Mouse (Mus musculus) ES-E14 (cell line): Measurements from ENCODE around the gene Adss. TPM values are rescaled to one million over a fixed set of nuclear protein-coding genes. Genes with fewer than 3 reads are reported as not detected.

Experiments
- DNase-seq: peaks from one replicate; pipeline ENCODE4 v3.0.0-alpha.2; 2013; ENCODE audit warnings: low read depth, low spot score
- H3K27ac ChIP-seq: 2 replicates; pipeline ENCODE4 v1.5.1; 2012; ENCODE audit warnings: low read depth, mild to moderate bottlenecking, low read length, moderate library complexity, mixed read lengths; ENCODE audit not compliant: poor library complexity, insufficient read depth, severe bottlenecking
- H3K36me3 ChIP-seq: 2 replicates; pipeline ENCODE4 v1.6.1; 2012; ENCODE audit warnings: mild to moderate bottlenecking, low read length, moderate library complexity, mixed read lengths; ENCODE audit not compliant: control insufficient read depth, poor library complexity, insufficient read depth, severe bottlenecking
- H3K4me1 ChIP-seq, 2 experiments: fragments of 150-350 bp in 1 of 2; sonication (generic) in 1 of 2; 2 replicates each; pipeline ENCODE4 v1.6.1; 2012; ENCODE audit warnings: low read length in 2 of 2, mild to moderate bottlenecking in 1 of 2, mixed read lengths in 1 of 2; ENCODE audit not compliant: control insufficient read depth in 2 of 2, insufficient read depth in 2 of 2, poor library complexity in 1 of 2
- H3K4me3 ChIP-seq, 2 experiments: fragments of 150-350 bp in 1 of 2; sonication (generic) in 1 of 2; 2 replicates each; pipeline ENCODE4 v1.5.1; 2012; ENCODE audit warnings: low read length in 2 of 2, low read depth in 1 of 2, mild to moderate bottlenecking in 1 of 2, mixed read lengths in 1 of 2; ENCODE audit not compliant: insufficient read depth in 1 of 2, poor library complexity in 1 of 2, severe bottlenecking in 1 of 2
- H3K9ac ChIP-seq: 2 replicates; pipeline ENCODE4 v1.6.1; 2012; ENCODE audit warnings: low read depth, mild to moderate bottlenecking, low read length, mixed read lengths; ENCODE audit not compliant: poor library complexity, insufficient read depth, severe bottlenecking
- H3K9me3 ChIP-seq: fragments of 150-350 bp; sonication (generic); 2 replicates; pipeline ENCODE4 v1.6.1; 2012; ENCODE audit warnings: low read depth, mild to moderate bottlenecking, low read length; ENCODE audit not compliant: control insufficient read depth, insufficient read depth
- CHD2 ChIP-seq: IDR thresholded peaks from 2 replicates; pipeline ENCODE4 v1.6.1; 2014; ENCODE audit warnings: mild to moderate bottlenecking, low read depth, low read length, inconsistent platforms
- HCFC1 ChIP-seq: IDR thresholded peaks from 2 replicates; pipeline ENCODE4 v1.6.1; 2012; ENCODE audit warnings: low read length, inconsistent platforms, borderline replicate concordance; ENCODE audit not compliant: insufficient read depth
- MAFK ChIP-seq: IDR thresholded peaks from 2 replicates; pipeline ENCODE4 v1.6.1; 2014; ENCODE audit warnings: mild to moderate bottlenecking, low read depth, low read length, inconsistent platforms; ENCODE audit not compliant: insufficient read depth
- ZC3H11A ChIP-seq: IDR thresholded peaks from 2 replicates; pipeline ENCODE4 v1.6.1; 2012; ENCODE audit warnings: low read depth, mild to moderate bottlenecking, inconsistent platforms, low read length, borderline replicate concordance
- ZNF384 ChIP-seq: IDR thresholded peaks from 2 replicates; pipeline ENCODE4 v1.6.1; 2012; ENCODE audit warnings: low read depth, low read length, inconsistent platforms
- in situ Hi-C, 2 experiments: fragments of 600-800 bp; cut with MboI; formaldehyde crosslinking; loops; one replicate each; pipeline ENCODE4 v1.15.1; 2025; ENCODE audit warnings: low sequenced_read_pairs in 2 of 2, inconsistent platforms in 1 of 2; ENCODE audit not compliant: unreplicated experiment in 2 of 2
- total RNA-seq: library from RNA; depleted of rRNA; stranded (reverse); fragments of 300-350 nt; gene quantifications from 2 replicates; pipeline ENCODE4 v1.2.3, GENCODE M21; 2012; rRNA removed

Gene Adss
- total RNA-seq, 1 experiment: 96.9 TPM

DNA sequence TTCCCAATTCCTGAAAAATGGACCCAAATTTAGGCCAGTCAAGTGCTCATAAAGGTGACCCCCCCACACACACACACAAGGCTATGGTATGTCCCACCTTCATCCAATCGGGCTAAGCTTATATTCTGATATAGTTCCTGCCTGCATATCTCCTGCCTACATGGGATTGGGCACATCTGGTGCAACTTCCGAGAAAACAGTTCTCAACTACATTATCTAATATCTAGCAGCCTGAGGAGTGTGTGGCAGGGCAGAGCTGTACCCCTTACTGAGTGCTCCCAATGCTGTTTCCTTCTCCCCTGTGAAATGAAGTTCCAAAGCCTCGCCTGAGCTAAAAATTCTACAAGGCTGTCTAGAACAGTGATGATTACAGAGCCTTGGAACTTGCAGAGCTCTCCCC, 79.9 kb downstream of the Adss start:
- no peak for DNase-seq
- Histone ChIP-seq H3K9me3 (no peaks in the 10 kb centered on the region), H3K27ac (no peak overlapping the region), H3K4me1 (peaks cover 0 to 21% of the 10 kb centered on the region in 2 experiments; a peak in 2 of 4 replicates), H3K36me3 (no peaks in the 10 kb centered on the region), H3K9ac (no peak overlapping the region), H3K4me3 (no peak overlapping the region)
- in situ Hi-C loops: no loop called here
- TF ChIP-seq ZNF384: no peak
- no peak for TF ChIP-seq MAFK
- TF ChIP-seq HCFC1: no peak
- TF ChIP-seq ZC3H11A: no peak
- TF ChIP-seq CHD2: no peak

- H3K4me3 ChIP-seq: no peak overlapping the region
- H3K4me1 ChIP-seq: peaks cover 0 to 20% of the 10 kb centered on the region in 2 experiments; a peak in 2 of 4 replicates
- H3K36me3 ChIP-seq: no peaks in the 10 kb centered on the region
- in situ Hi-C loops: no loop called here
- no peak overlapping the region for H3K27ac ChIP-seq
- no peak for DNase-seq
- no peaks in the 10 kb centered on the region for H3K9me3 ChIP-seq
- H3K9ac ChIP-seq: no peak overlapping the region
- no peak for TF ChIP-seq HCFC1
- no peak for TF ChIP-seq MAFK
- no peak for TF ChIP-seq CHD2
- no peak for TF ChIP-seq ZC3H11A
- TF ChIP-seq ZNF384: no peak
Measured at GRCm38 (mm10) chr1:177714397-177715012, 81.8 kb downstream of the Adss start.

DNA sequence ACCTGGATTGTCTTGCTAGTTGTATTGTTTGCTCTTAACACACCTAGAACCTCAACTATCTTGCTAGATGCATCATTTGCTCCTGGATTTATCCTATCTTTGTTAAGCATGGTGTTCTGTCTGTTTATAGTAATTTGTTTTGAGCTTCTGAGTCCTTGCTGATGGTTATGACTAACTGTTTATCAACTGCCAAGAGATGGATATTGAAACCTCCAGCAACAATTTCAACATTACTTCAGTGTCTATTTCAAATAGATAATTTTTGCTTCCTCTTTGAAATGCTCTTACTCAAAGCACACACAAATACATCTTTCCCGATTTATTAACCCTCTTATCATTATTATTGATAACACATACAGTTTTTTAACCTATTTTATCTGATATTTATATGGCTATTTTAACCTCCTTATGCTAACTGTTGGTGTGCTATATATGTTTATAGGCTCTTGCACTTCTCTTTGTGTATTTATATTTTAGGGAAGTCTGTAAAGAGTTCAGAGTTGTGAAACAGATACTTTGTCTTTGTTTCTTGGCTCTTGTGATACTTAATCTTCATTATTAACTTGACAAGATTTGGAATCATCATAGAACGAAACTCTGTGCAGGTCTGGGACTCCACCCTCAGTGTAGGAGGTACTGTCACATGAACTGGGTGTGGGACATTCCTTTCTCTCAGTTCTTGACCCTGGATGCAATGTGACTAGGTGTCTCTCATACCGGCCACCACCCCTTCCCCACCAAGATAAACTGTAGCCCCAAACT, 82.5 kb downstream of the Adss start:
- H3K36me3 ChIP-seq: no peaks in the 10 kb centered on the region
- no peak overlapping the region for H3K9ac ChIP-seq
- H3K27ac ChIP-seq: no peak overlapping the region
- H3K4me1 ChIP-seq: peaks cover 0 to 17% of the 10 kb centered on the region in 2 experiments; a peak in 2 of 4 replicates
- no peaks in the 10 kb centered on the region for H3K9me3 ChIP-seq
- no peak for DNase-seq
- in situ Hi-C loops: no loop called here
- TF ChIP-seq HCFC1: no peak
- TF ChIP-seq ZNF384: no peak
- TF ChIP-seq CHD2: no peak
- TF ChIP-seq MAFK: no peak
- TF ChIP-seq ZC3H11A: no peak
- no peak overlapping the region for H3K4me3 ChIP-seq

Other genes with a start within 250 kb of the Adss start
- gene 1700016C15Rik, start 66.7 kb downstream of the Adss start, total RNA-seq: not detected in 2 replicates
- gene Catspere2, start 186.9 kb upstream of the Adss start, total RNA-seq: 0.04 and 0.11 TPM in 2 replicates